Mouse (Mus musculus) sigmoid colon, adult 10 weeks (tissue): ENCODE results near the gene Klhl7. TPM values are rescaled to one million over a fixed set of nuclear protein-coding genes. Genes with fewer than 3 reads are reported as not detected.

Source experiments
- polyA plus RNA-seq: library from polyadenylated mRNA; stranded (reverse); fragments of 350-450 nt; fragmentation: Illumina TruSeq; extraction: RNeasy Lipid Tissue Mini Kit (QIAGEN cat#74804); gene quantifications from one replicate; pipeline ENCODE4 v1.2.3, GENCODE M21; 2014; ENCODE audit warnings: low read depth, low replicate concordance

The Klhl7 gene
- polyA plus RNA-seq = 67.2 TPM

DNA sequence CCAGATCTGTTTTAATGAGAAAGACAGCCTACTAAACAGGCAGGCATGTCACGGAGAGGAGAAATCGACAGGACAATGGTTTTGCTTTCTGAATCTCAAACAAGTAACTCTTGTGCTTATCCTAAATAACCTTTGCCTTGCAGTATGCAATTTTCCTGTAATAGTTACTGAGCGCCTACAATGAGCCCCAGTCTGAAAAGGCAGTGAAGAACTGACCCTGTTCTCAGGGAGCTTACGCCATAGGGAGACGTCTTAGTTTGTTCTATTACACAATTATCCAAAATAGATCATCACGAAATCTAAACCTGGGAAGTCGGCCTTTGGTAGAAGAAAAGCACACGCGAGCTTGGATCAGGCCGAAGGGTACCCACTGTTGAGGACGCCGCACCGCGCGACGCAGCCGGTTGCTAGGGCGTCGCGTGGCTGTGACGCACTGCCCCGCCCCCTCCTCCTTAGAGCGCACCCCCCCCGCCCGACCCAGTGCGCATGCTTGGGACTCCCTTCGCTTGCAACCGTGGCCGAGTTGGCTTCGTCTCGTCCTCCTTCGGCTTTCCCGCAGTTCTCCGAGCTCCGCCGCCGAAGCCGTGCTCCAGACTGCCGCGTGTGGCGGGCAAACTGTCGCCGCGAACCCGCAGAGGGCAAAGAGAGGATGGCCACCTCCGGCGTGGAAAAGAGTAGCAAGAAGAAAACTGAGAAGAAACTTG, at the start of gene Klhl7:
Gene Klhl7 (plus strand): TSS at position 500 of the 704 bp plus-strand sequence.

GRCm38 (mm10) chr5:24164789-24165445, 64.5 kb downstream of the Klhl7 start, which contains the start of gene Nupl2:
Gene Nupl2 (plus strand): TSS chr5:24164963.

Other genes starting within 250 kb of the Klhl7 start
- gene Fam126a, start 69.9 kb upstream of the Klhl7 start, polyA plus RNA-seq = 28.3 TPM
- 7.7 TPM for gene Nupl2, start 64.4 kb downstream of the Klhl7 start, polyA plus RNA-seq